Mouse (Mus musculus) monocyte, adult 5-6 weeks (primary cell): ENCODE results near the gene Paqr7. TPM values are rescaled to one million over a fixed set of nuclear protein-coding genes. Genes with fewer than 3 reads are reported as not detected.

ENCODE experiments used
- ATAC-seq: fragments of 153-309, 156-312 bp; replicated peaks from 2 replicates; pipeline ENCODE4 v1.8.0; 2017; ENCODE audit warnings: mild to moderate bottlenecking; ENCODE audit not compliant: low TSS enrichment, insufficient number of reproducible peaks, severe bottlenecking, poor library complexity, low FRiP score
- total RNA-seq: library from RNA; stranded (forward); fragments of 200-1000, 200-491, 200-594 nt; gene quantifications from 3 replicates; pipeline ENCODE4 v1.2.3, GENCODE M21; 2017

Gene Paqr7
- total RNA-seq, 1 experiment from 2014 or later = 2.3 TPM

GRCm38 (mm10) chr4:134553631-134554030, 57.1 kb downstream of the Paqr7 start:
- ATAC-seq = no peak

GRCm38 (mm10) chr4:134555956-134556580, 59.6 kb downstream of the Paqr7 start:
- ATAC-seq = no peak

GRCm38 (mm10) chr4:134557626-134558249, 61.2 kb downstream of the Paqr7 start:
- no peak for ATAC-seq

GRCm38 (mm10) chr4:134558570-134559113, 62.1 kb downstream of the Paqr7 start:
- no peak for ATAC-seq

- no peak for ATAC-seq
Observed at GRCm38 (mm10) chr4:134559154-134559553, 62.7 kb downstream of the Paqr7 start.

Other genes with a start within 250 kb of the Paqr7 start
- gene Gm30191, start 249.8 kb upstream of the Paqr7 start, total RNA-seq = not detected in 3 replicates
- gene Grrp1, start 242.6 kb upstream of the Paqr7 start, total RNA-seq = not detected in 3 replicates
- gene Pdik1l, start 208.8 kb upstream of the Paqr7 start, total RNA-seq = 14.7 to 25.2 TPM (median 21.5 TPM) in 3 replicates
- not detected in 3 replicates for gene Trim63, start 181.6 kb upstream of the Paqr7 start, total RNA-seq
- not detected in 3 replicates for gene Slc30a2, start 153.5 kb upstream of the Paqr7 start, total RNA-seq
- gene Extl1, start 112.8 kb upstream of the Paqr7 start, total RNA-seq = 0.29 TPM in 1 of 3 replicates, not detected in the others
- 0.64 to 3.8 TPM (median 1.5 TPM) in 3 replicates for gene Pafah2, start 100.4 kb upstream of the Paqr7 start, total RNA-seq
- 17.1 to 48.5 TPM (median 25.0 TPM) in 3 replicates for gene Stmn1, start 28.4 kb upstream of the Paqr7 start, total RNA-seq
- gene Aunip, start 14.3 kb downstream of the Paqr7 start, total RNA-seq = not detected in 3 replicates
- 35.4 to 39.0 TPM (median 37.6 TPM) in 3 replicates for gene Mtfr1l, start 38.7 kb downstream of the Paqr7 start, total RNA-seq
- 13.0 to 27.3 TPM (median 15.4 TPM) in 3 replicates for gene Selenon, start 55.5 kb downstream of the Paqr7 start, total RNA-seq
- gene Man1c1, start 207.6 kb downstream of the Paqr7 start, total RNA-seq = 12.8 to 13.9 TPM (median 13.3 TPM) in 3 replicates